ENCODE assay signal across 8 mouse cellular contexts in genomic region chr3:137955560-137956081, GRCm38 (mm10). TPM values are rescaled to one million over a fixed set of nuclear protein-coding genes. Genes with fewer than 3 reads are reported as not detected.
A peak's percentile ranks its signal among the peaks of the same experiment; 100 is the strongest.
DNase-seq lines count a peak whose midpoint lies in the region; ATAC-seq and TF ChIP-seq lines count a peak whose summit lies in the region.

No protein-coding gene starts in this region.

- H3K4me2 ChIP-seq in hindbrain, embryonic 15.5 days = peak overlapping the region; percentile 41
- peak overlapping the region; percentile 32; the same call in 1 of the 2 replicates for H3K4me2 ChIP-seq in midbrain, embryonic 13.5 days (replicated peaks)

- no peak for TF ChIP-seq POLR2A in lung, adult 2 months (IDR thresholded peaks at IDR 0.05; ENCODE audit: borderline replicate concordance, extremely low read depth, low read depth, low read length)

- H3K27me3 ChIP-seq in hindbrain, embryonic 15.5 days = no peaks in the 10 kb centered on the region
- no peaks in the 10 kb centered on the region for H3K27me3 ChIP-seq in midbrain, embryonic 13.5 days

- no peaks in the 10 kb centered on the region for H3K36me3 ChIP-seq in hindbrain, embryonic 15.5 days
- no peaks in the 10 kb centered on the region for H3K36me3 ChIP-seq in midbrain, embryonic 13.5 days

- H3K9me3 ChIP-seq in hindbrain, embryonic 15.5 days = no peaks in the 10 kb centered on the region
- no peaks in the 10 kb centered on the region for H3K9me3 ChIP-seq in midbrain, embryonic 13.5 days

- no peak for DNase-seq in lung, adult 2 months
- DNase-seq in lung, postnatal 36 days = no peak
- DNase-seq in T-cell, adult 2 months (ENCODE audit: low spot score) = peak; percentile 26
- no peak for DNase-seq in left cerebral cortex, adult 18-20 months (ENCODE audit: low spot score in 2 of 2)
- DNase-seq in spleen, postnatal 10 days (ENCODE audit: low spot score in 2 of 2) = no peak
- no peak for DNase-seq in lung, postnatal 10 days

- H3K27ac ChIP-seq in hindbrain, embryonic 15.5 days (replicated peaks) = no peak overlapping the region
- H3K27ac ChIP-seq in midbrain, embryonic 13.5 days = no peak overlapping the region

- ATAC-seq in hindbrain, embryonic 15.5 days (ENCODE audit: low FRiP score, low read depth) = no peak
- no peak for ATAC-seq in midbrain, embryonic 13.5 days

- H3K9ac ChIP-seq in hindbrain, embryonic 15.5 days = no peak overlapping the region
- no peak overlapping the region for H3K9ac ChIP-seq in midbrain, embryonic 13.5 days (replicated peaks)

- 19% methylated on average over 16 of the region's 16 CpGs for WGBS in lung, adult 2 months
- WGBS in hindbrain, embryonic 15.5 days = 27% methylated on average over 16 of the region's 16 CpGs
- WGBS in midbrain, embryonic 13.5 days = 28% methylated on average over 16 of the region's 16 CpGs

- peaks cover 8% of the 10 kb centered on the region; the same call in 1 of the 2 replicates for H3K4me1 ChIP-seq in lung, adult 2 months (ENCODE audit: control insufficient read depth, insufficient read depth, low read length)
- H3K4me1 ChIP-seq in hindbrain, embryonic 15.5 days (replicated peaks) = peaks cover 19% of the 10 kb centered on the region
- H3K4me1 ChIP-seq in midbrain, embryonic 13.5 days (replicated peaks) = peaks cover 24% of the 10 kb centered on the region

- TF ChIP-seq CTCF in lung, adult 2 months (IDR thresholded peaks at IDR 0.05; ENCODE audit: insufficient read depth, low read length) = no peak

- H3K4me3 ChIP-seq in lung, adult 2 months (replicated peaks; ENCODE audit: extremely low read depth, low read depth, low read length) = peak overlapping the region; percentile 13
- 0 out of 2 replicates have a peak overlapping the region, but pooled peaks have one; percentile 2 for H3K4me3 ChIP-seq in hindbrain, embryonic 15.5 days
- no peak overlapping the region for H3K4me3 ChIP-seq in midbrain, embryonic 13.5 days (replicated peaks)

RNA-seq across cellular contexts. Expression of gene Dapp1, which starts 25.7 kb away (rescaled TPM):
- polyA plus RNA-seq in lung, adult 2 months (2012; rRNA removed) = 4.5 and 7.1 TPM in 2 replicates
- polyA plus RNA-seq in hindbrain, embryonic 15.5 days (2015; fragmentation: Nextera tagmentation; extraction: Ambion mirVana) = 1.7 TPM in 2 replicates
- 0.67 and 1.2 TPM in 2 replicates for polyA plus RNA-seq in midbrain, embryonic 13.5 days (2015; fragmentation: Nextera tagmentation; extraction: Ambion mirVana)
- total RNA-seq in left cerebral cortex, adult 18-20 months (2021) = 1 to 10 TPM; 3.5 to 4.5 TPM

RNA-seq across cellular contexts. Expression of gene Lamtor3, which starts 37.3 kb away (rescaled TPM):
- 19.6 and 31.7 TPM in 2 replicates for polyA plus RNA-seq in lung, adult 2 months (2012; rRNA removed)
- polyA plus RNA-seq in hindbrain, embryonic 15.5 days (2015; fragmentation: Nextera tagmentation; extraction: Ambion mirVana) = 126 and 130 TPM in 2 replicates
- 120 and 122 TPM in 2 replicates for polyA plus RNA-seq in midbrain, embryonic 13.5 days (2015; fragmentation: Nextera tagmentation; extraction: Ambion mirVana)
- 10 to 100 TPM; 74.2 to 75.0 TPM for total RNA-seq in left cerebral cortex, adult 18-20 months (2021)
